37 mouse cellular contexts compared by ENCODE assay signal in the genomic region with DNA sequence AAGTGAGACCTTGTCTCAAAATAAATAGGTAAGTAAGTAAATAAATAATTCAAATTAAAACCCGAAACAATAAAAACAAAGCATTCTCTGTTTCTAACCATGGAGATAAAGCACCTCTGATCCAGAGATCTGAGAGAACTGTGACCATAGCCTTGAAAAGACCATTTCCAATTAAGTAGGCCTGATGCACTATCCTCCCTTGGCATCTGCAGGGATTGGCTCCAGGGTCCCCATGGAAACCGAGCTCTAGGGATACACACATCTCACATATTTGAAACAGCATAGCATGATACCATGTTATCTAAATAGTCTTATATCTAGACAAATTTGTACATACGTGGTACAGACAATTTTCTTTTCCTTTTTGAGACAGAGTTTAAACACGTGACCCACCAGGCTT. TPM values are rescaled to one million over a fixed set of nuclear protein-coding genes. Genes with fewer than 3 reads are reported as not detected.
"Had no signal": no experiment of that assay in that cellular context is flagged by ENCODE, and none has a peak within 500 bp of the region (broad histone marks: within the 10 kb centered on the region; RNA-seq: fewer than 3 reads in every experiment).

No protein-coding gene starts in this region.

- H3K4me2 ChIP-seq: limb, embryonic 12.5 days; limb, embryonic 13.5 days; limb, embryonic 15.5 days; liver, embryonic 11.5 days; liver, embryonic 12.5 days; liver, embryonic 13.5 days; liver, embryonic 15.5 days; lung, embryonic 14.5 days; lung, embryonic 15.5 days; midbrain, embryonic 11.5 days; midbrain, embryonic 12.5 days; midbrain, embryonic 13.5 days; midbrain, embryonic 15.5 days; neural tube, embryonic 12.5 days had no signal

- H3K9me3 ChIP-seq: limb, embryonic 10.5 days; limb, embryonic 12.5 days; limb, embryonic 13.5 days; limb, embryonic 15.5 days; liver, embryonic 12.5 days; liver, embryonic 13.5 days; liver, embryonic 15.5 days; lung, embryonic 15.5 days; megakaryocyte, embryonic 14.5 days; midbrain, embryonic 10.5 days; midbrain, embryonic 12.5 days; midbrain, embryonic 13.5 days; midbrain, embryonic 15.5 days; neural tube, embryonic 12.5 days had no signal

- H3K9ac ChIP-seq: limb, embryonic 12.5 days; limb, embryonic 13.5 days; limb, embryonic 15.5 days; liver, embryonic 12.5 days; liver, embryonic 13.5 days; liver, embryonic 14.5 days; liver, embryonic 15.5 days; liver, postnatal 0 days; lung, embryonic 14.5 days; lung, embryonic 15.5 days; midbrain, embryonic 12.5 days; midbrain, embryonic 13.5 days; midbrain, embryonic 15.5 days; neural tube, embryonic 12.5 days had no signal

- H3K36me3 ChIP-seq: limb, embryonic 10.5 days; limb, embryonic 12.5 days; limb, embryonic 13.5 days; limb, embryonic 15.5 days; liver, embryonic 12.5 days; liver, embryonic 13.5 days; liver, embryonic 15.5 days; lung, embryonic 15.5 days; midbrain, embryonic 10.5 days; midbrain, embryonic 12.5 days; midbrain, embryonic 13.5 days; midbrain, embryonic 15.5 days; neural tube, embryonic 12.5 days had no signal

- H3K27me3 ChIP-seq: limb, embryonic 12.5 days; limb, embryonic 13.5 days; limb, embryonic 15.5 days; liver, embryonic 12.5 days; liver, embryonic 13.5 days; liver, embryonic 15.5 days; lung, embryonic 15.5 days; megakaryocyte, embryonic 14.5 days; midbrain, embryonic 12.5 days; midbrain, embryonic 13.5 days; midbrain, embryonic 15.5 days; neural tube, embryonic 12.5 days had no signal

- H3K27ac ChIP-seq: limb, embryonic 10.5 days; limb, embryonic 12.5 days; limb, embryonic 13.5 days; limb, embryonic 15.5 days; liver, embryonic 12.5 days; liver, embryonic 13.5 days; liver, embryonic 14.5 days; liver, embryonic 15.5 days; lung, embryonic 15.5 days; macrophage; midbrain, embryonic 10.5 days; midbrain, embryonic 12.5 days; midbrain, embryonic 13.5 days; midbrain, embryonic 15.5 days; neural tube, embryonic 12.5 days had no signal

- DNase-seq: left cerebral cortex, postnatal 4 days; liver; liver, embryonic 13.5 days; liver, postnatal 0 days; lung, adult 18-20 months; lung, adult 2 months; lung, embryonic 14.5 days; lung, postnatal 10 days; lung, postnatal 14 days; lung, postnatal 36 days; lung, postnatal 4 days; midbrain, embryonic 14.5 days had no signal

- ATAC-seq: liver, embryonic 12.5 days; liver, postnatal 0 days; lung, postnatal 0 days; midbrain, embryonic 13.5 days; midbrain, embryonic 15.5 days; midbrain, embryonic 16.5 days had no signal

- H3K4me3 ChIP-seq: limb, embryonic 10.5 days; limb, embryonic 12.5 days; limb, embryonic 13.5 days; limb, embryonic 15.5 days; liver, embryonic 12.5 days; liver, embryonic 13.5 days; liver, embryonic 15.5 days; lung, embryonic 15.5 days; megakaryocyte, embryonic 14.5 days; midbrain, embryonic 10.5 days; midbrain, embryonic 12.5 days; midbrain, embryonic 13.5 days; midbrain, embryonic 15.5 days; myocyte; neural tube, embryonic 12.5 days had no signal

- H3K4me1 ChIP-seq: limb, embryonic 12.5 days; liver, embryonic 12.5 days; liver, embryonic 13.5 days; liver, embryonic 15.5 days; megakaryocyte, embryonic 14.5 days; midbrain, embryonic 12.5 days; midbrain, embryonic 13.5 days; neural tube, embryonic 12.5 days had no signal

RNA-seq across cellular contexts. Expression of gene Uchl1, which starts 26.1 kb away (rescaled TPM):
- total RNA-seq: megakaryocyte, adult 5-6 weeks; monocyte, adult 5-6 weeks had no signal
- polyA plus RNA-seq: liver, adult 2 months; macrophage had no signal

RNA-seq across cellular contexts. Expression of gene Limch1, which starts 43.7 kb away (rescaled TPM):
- total RNA-seq: megakaryocyte progenitor cell, adult 5-6 weeks; megakaryocyte-erythroid progenitor cell, adult 5-6 weeks; monocyte, adult 5-6 weeks had no signal
- polyA plus RNA-seq: macrophage had no signal
